Mouse (Mus musculus): Measurements from ENCODE around the gene Th. TPM values are rescaled to one million over a fixed set of nuclear protein-coding genes. Genes with fewer than 3 reads are reported as not detected.
A peak's percentile ranks its signal among the peaks of the same experiment; 100 is the strongest.

Th gene
- total RNA-seq (2021): 1 to 10 TPM in 1 of 2 experiments, under 1 TPM in 1; 0.62 to 2.1 TPM
- long read RNA-seq, experiment 1, partial matches to known transcripts: 0 of 2 reads
- long read RNA-seq, experiment 1, other reads (novel, unspliced or antisense): 0 of 2 reads
- long read RNA-seq, experiment 2, transcript Th-201 (13 exons, 1,829 nt): major isoform, 5 of 5 reads
- long read RNA-seq, experiment 2, partial matches to known transcripts: 0 of 5 reads
- long read RNA-seq, experiment 2, other reads (novel, unspliced or antisense): 0 of 5 reads

GRCm38 (mm10) chr7:142931028-142931427, at the start of gene Th:
Gene Th, minus strand, starts transcription at chr7:142931128.
- DNase-seq (ENCODE audit: low spot score in 2 of 2): no peak
- intact Hi-C loops (cut with DNase I): no loop called here

DNA sequence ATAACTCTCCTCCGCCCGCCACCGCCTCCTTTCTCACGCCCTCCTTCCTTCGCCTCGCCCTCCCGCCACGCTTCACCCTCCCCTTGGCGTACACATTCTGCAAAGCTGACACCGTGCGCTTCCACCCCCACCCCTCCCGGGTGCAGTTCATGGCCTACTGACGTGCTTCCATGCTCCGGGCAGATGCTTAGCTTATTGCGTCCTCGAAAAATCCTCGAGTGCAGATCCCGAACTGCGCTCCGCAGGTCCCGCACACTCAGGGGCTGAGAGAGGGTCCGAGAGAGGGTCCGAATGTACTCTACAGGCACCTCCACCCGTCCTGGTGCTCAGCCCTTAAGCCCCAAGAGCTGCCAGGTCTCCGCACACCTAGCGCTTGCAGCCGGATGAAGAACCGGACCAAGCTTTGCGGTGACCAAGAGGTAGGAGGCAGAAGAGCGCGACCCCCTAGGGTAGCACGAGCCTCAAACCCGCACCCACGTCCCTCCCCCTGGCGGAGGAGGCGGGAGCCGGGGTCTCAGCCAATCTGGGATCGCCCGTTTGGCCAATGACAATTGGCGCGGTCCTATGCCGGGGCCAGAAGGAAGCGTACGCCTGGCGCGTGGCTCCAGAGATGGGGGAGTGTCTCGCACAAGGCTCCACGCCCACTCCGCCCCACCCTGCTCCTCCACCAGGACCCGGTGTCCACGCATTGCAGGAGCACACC, 38.0 kb upstream of the Th start, which contains the start of gene Ascl2:
Gene Ascl2, minus strand, starts transcription at position 456 of the 703 bp plus-strand sequence.
- DNase-seq (ENCODE audit: low spot score in 2 of 2): peak in 1 of 2 experiments; percentile 3
- intact Hi-C loops (cut with DNase I): no loop called here

DNA sequence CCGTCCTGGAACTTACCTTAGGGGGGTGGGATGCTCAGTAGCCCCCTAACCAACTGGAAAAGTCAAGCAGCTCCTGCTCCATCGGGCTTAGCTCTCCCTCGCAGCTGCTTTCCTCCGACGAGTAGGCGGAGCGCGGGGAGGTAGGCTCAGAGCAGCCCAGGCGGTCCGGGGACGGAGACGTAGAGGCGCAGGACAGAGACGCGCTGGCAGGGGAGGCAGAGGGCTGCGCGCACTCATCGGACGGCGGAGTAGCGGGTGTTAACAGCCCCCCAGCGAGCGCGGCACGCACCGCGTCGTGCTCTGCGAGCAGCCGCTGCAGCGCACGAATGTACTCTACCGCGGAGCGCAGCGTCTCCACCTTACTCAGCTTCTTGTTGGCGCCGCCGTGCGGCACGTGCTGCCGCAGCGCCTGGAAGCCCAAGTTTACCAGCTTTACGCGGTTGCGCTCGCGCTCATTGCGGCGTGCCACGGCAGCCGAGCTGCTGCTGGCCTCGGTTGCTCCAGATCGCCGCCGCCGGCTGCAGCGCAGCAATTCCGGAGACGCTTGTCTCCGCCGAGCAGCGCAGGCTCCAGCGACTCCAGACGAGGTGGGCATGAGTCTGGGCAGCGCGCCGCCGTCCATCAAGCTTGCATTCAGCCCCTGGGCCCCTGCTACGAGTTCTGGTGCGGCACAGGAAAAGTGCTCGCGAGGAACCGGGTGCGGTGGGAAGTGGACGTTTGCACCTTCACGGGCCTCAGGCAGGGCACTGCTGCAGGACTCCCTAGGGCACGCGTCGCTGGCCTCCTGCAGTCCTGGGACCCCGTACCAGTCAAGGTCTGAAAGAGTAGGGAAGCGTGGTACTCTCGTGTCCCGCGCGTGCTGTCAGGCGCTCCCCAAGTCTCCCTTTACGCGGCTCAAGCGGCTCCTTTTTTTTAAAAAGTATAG, 37.2 kb upstream of the Th start:
- intact Hi-C loops (cut with DNase I): no loop called here
- peak; percentile 79 to 81 for DNase-seq (ENCODE audit: low spot score in 2 of 2)

GRCm38 (mm10) chr7:142967414-142967883, 36.5 kb upstream of the Th start:
- intact Hi-C loops (cut with DNase I): no loop called here
- DNase-seq (ENCODE audit: low spot score in 2 of 2): no peak

- intact Hi-C loops (cut with DNase I): no loop called here
- no peak for DNase-seq (ENCODE audit: low spot score in 2 of 2)
Measured at GRCm38 (mm10) chr7:142959752-142960151, 28.8 kb upstream of the Th start.

GRCm38 (mm10) chr7:142958817-142959216, 27.9 kb upstream of the Th start:
- no peak for DNase-seq (ENCODE audit: low spot score in 2 of 2)
- intact Hi-C loops (cut with DNase I): no loop called here

- DNase-seq (ENCODE audit: low spot score in 2 of 2): no peak
- intact Hi-C loops (cut with DNase I): no loop called here
Measured at GRCm38 (mm10) chr7:142956018-142956417, 25.1 kb upstream of the Th start.

DNA sequence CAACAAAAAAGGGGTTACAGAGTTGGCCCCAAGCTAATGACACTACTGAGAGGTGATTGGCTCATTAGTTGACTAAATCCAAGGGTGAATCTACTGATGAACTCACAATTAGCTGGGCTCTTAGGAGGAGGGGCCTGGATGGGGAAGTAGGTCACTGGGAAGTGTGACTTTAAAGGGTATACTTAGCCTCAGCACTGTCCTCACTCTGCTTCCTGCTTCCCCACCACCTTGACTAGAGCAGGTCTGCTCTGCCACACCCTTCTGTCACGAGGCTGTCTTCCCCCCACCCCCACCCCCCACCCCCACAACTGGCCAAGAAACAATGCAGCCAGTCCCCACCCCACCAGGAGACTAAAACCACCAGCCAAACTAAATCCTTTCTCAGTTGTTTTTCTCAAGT, 18.6 kb upstream of the Th start:
- intact Hi-C loops (cut with DNase I): no loop called here
- no peak for DNase-seq (ENCODE audit: low spot score in 2 of 2)

- DNase-seq (ENCODE audit: low spot score in 2 of 2): no peak
- intact Hi-C loops (cut with DNase I): no loop called here
Measured at GRCm38 (mm10) chr7:142937631-142938030, 6.7 kb upstream of the Th start.

DNA sequence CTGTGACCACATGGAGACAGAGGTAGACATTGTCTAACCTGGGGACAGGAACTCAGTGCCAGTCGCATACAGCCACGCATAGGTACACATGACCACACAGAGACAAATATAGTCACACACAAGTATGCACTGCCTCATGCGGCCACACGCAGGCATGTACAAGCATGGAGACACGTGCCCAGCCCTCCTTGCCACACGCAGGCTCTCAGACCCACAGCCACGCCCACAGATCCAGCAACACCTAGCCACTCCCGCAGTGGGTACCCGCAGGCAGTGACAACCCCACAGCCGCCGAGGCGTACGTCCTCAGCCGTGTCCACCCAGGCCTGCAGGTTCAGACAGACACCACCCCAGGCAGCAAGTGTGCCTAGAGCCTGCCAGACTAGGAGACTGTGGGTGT, 4.8 kb upstream of the Th start:
- no peak for DNase-seq (ENCODE audit: low spot score in 2 of 2)
- intact Hi-C loops (cut with DNase I): no loop called here

- intact Hi-C loops (cut with DNase I): no loop called here
- DNase-seq (ENCODE audit: low spot score in 2 of 2): no peak
Measured at GRCm38 (mm10) chr7:142932469-142932868, 1.5 kb upstream of the Th start.

- DNase-seq (ENCODE audit: low spot score in 2 of 2): no peak
- intact Hi-C loops (cut with DNase I): no loop called here
Measured at GRCm38 (mm10) chr7:142929516-142929915, 1.4 kb downstream of the Th start.

DNA sequence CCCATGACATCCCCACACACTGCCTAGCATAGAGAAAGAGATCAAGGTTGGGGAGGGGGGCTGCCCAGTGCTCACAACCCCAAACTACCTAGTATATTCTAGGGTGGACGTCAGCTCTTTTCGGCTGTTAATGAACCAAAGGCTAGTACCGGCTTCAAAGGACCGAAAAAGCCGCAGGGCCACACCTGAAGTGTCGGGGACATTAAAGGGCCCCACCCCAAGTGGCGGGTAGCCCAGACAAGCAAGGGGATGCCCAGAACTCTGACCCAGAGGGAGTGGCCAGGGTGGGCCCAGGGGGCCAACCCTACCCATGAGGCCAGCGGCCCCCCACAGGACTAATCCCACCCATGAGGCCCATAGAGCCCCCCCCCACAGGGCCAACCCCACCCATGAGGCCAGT, 3.6 kb downstream of the Th start:
- no peak for DNase-seq (ENCODE audit: low spot score in 2 of 2)
- intact Hi-C loops (cut with DNase I): no loop called here

DNA sequence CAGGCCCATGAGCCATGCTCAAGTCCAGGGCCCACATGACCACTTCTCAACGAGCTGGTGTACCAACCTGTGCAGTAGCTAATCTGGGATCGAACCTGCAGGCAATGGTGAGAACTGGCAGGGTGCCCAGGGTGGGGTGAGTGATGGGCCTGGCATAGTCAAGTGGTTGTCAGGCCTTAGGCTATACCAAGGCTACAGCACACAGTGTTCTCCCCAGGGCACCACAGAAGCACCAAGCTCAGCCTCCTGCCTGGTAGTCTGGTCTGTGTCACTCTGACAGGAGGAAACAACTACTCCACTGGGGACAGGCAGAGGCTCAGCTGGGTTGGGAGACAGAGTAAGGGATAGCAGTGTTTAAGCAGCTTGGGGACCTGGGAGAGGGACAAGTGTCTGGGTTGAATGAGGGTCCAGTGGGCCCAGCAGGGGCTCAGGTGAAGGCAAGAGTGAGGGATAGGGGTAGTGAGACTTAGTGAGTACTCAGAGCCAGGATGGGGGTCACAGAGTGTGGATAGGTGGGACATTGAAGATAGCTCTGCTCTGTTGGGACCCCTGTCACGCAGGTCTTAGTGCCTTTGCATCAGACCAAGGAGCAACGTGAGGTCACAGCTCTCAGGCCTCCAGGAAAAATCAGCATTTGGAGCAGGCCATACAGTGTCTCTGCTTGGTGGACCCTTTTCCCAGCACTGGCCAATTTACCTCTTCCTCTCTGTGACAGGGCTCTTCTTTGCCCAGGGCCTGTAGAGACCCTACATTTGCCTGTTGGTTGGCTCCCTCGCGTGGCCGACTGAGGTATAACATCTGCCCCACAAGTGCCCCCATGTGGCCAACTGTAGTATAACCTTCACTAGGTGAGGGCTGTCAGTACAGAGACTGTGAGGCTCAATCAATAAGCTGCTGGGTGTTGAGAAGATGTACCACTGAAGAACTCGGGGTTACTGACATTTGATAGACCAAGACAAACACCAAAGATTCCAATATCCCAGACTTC, 12.0 kb downstream of the Th start:
- intact Hi-C loops (cut with DNase I): loop anchor here (1.0 kb wide), 1 partner anchor 25 kb away; no protein-coding TSS in a partner anchor

GRCm38 (mm10) chr7:142917659-142918058, 13.3 kb downstream of the Th start:
- intact Hi-C loops (cut with DNase I): loop anchor here (1.0 kb wide), 1 partner anchor 23 kb away; no protein-coding TSS in a partner anchor
- DNase-seq (ENCODE audit: low spot score in 2 of 2): no peak

More for the DNA sequence above, 12.0 kb downstream of the Th start:
- DNase-seq (ENCODE audit: low spot score in 2 of 2): peak; percentile 85

GRCm38 (mm10) chr7:142916178-142916577, 14.8 kb downstream of the Th start:
- intact Hi-C loops (cut with DNase I): no loop called here
- no peak for DNase-seq (ENCODE audit: low spot score in 2 of 2)

- DNase-seq (ENCODE audit: low spot score in 2 of 2): no peak
- intact Hi-C loops (cut with DNase I): no loop called here
Measured at GRCm38 (mm10) chr7:142911682-142912081, 19.2 kb downstream of the Th start.

DNA sequence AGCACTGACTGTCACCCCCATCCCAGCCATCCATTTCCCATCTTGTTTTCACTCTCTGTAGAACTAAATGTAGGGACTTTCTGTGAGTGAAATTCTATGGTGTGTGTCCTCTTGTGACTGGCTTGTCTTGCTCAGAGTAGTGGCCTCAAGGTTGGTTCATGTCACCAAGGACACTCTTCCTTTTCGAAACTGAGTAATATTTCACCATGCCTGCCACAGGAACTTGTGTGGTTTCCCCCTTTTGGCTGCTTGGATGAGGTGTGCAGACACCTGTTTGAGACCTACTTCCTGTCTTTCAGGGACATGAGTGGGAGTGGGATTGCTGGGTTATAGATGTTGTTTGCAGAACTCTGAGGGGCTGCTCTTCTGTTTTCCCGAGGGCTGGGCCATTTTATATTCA, 20.8 kb downstream of the Th start:
- intact Hi-C loops (cut with DNase I): no loop called here

GRCm38 (mm10) chr7:142909622-142910021, 21.3 kb downstream of the Th start:
- no peak for DNase-seq (ENCODE audit: low spot score in 2 of 2)
- intact Hi-C loops (cut with DNase I): no loop called here

More for the DNA sequence above, 20.8 kb downstream of the Th start:
- no peak for DNase-seq (ENCODE audit: low spot score in 2 of 2)

Measured in left cerebral cortex, postnatal 14 days (tissue).